Mouse (Mus musculus) forebrain, embryonic 12.5 days (tissue): ENCODE measurements around the gene Ddi1. TPM values are rescaled to one million over a fixed set of nuclear protein-coding genes. Genes with fewer than 3 reads are reported as not detected.

Experiments
- ATAC-seq: fragments of 200-750 bp; cut with Nextera tagmentation; 2 replicates; pipeline ENCODE4 v1.8.0; 2017; ENCODE audit warnings: moderate TSS enrichment; ENCODE audit not compliant: low FRiP score
- H3K27ac ChIP-seq: fragments of 300-500 bp; sonication (generic); 2 replicates; pipeline ENCODE4 v1.5.1; 2016; ENCODE audit warnings: mild to moderate bottlenecking
- H3K27me3 ChIP-seq: fragments of 300-500 bp; sonication (generic); 2 replicates; pipeline ENCODE4 v1.6.1; 2016; ENCODE audit warnings: mild to moderate bottlenecking
- H3K36me3 ChIP-seq: fragments of 300-500 bp; sonication (generic); replicated peaks from 2 replicates; pipeline ENCODE4 v1.6.1; 2016; ENCODE audit warnings: mild to moderate bottlenecking
- H3K4me1 ChIP-seq: fragments of 300-500 bp; sonication (generic); 2 replicates; pipeline ENCODE4 v1.6.1; 2016
- H3K4me2 ChIP-seq: fragments of 300-500 bp; sonication (generic); 2 replicates; pipeline ENCODE4 v1.6.1; 2016; ENCODE audit warnings: mild to moderate bottlenecking, moderate library complexity
- H3K4me3 ChIP-seq: fragments of 300-500 bp; sonication (generic); replicated peaks from 2 replicates; pipeline ENCODE4 v1.5.1; 2016; ENCODE audit warnings: mild to moderate bottlenecking
- H3K9ac ChIP-seq: fragments of 300-500 bp; sonication (generic); 2 replicates; pipeline ENCODE4 v1.6.1; 2016; ENCODE audit warnings: mild to moderate bottlenecking
- H3K9me3 ChIP-seq: fragments of 300-500 bp; sonication (generic); 2 replicates; pipeline ENCODE4 v1.6.1; 2016
- WGBS: fragments of 180-500 bp; shearing (Covaris S2); methylation state at CpG from one replicate; pipeline ENCODE4 v1.1.7; 2016; 5-methylcytosine and 5-hydroxymethylcytosine counted together
- polyA plus RNA-seq: library from polyadenylated mRNA; unstranded; fragments of >200 nt; fragmentation: Nextera tagmentation; extraction: Ambion mirVana; gene quantifications from 2 replicates; pipeline ENCODE4 v1.2.1, GENCODE M21; 2016

The Ddi1 gene
- polyA plus RNA-seq = not detected in 2 replicates

GRCm38 (mm10) chr9:6269796-6270280, at the start of gene Ddi1:
Ddi1 (minus strand) TSS chr9:6269846.
- Histone ChIP-seq H3K9me3 (no peaks in the 10 kb centered on the region), H3K36me3 (no peaks in the 10 kb centered on the region), H3K27ac (no peak within 1 kb of the TSS), H3K4me1 (no peaks in the 10 kb centered on the region), H3K9ac (no peak within 1 kb of the TSS), H3K4me2 (no peak within 1 kb of the TSS), H3K27me3 (no peaks in the 10 kb centered on the region), H3K4me3 (no peak within 1 kb of the TSS)
- ATAC-seq = no peak
- 50% methylated on average over 1 of the region's 1 CpGs for WGBS

- WGBS = 83% methylated on average over 1 of the region's 1 CpGs
- ATAC-seq = no peak
These were observed 47.5 kb upstream of the Ddi1 start for GRCm38 (mm10) chr9:6317114-6317513.

GRCm38 (mm10) chr9:6305847-6306246, 36.2 kb upstream of the Ddi1 start:
- 93% methylated on average over 3 of the region's 3 CpGs for WGBS
- ATAC-seq = no peak

More at GRCm38 (mm10) chr9:6317114-6317513, 47.5 kb upstream of the Ddi1 start:
- Histone ChIP-seq H3K4me1 (no peaks in the 10 kb centered on the region), H3K9ac (no peak overlapping the region), H3K4me3 (no peak overlapping the region), H3K27ac (no peak overlapping the region), H3K9me3 (no peaks in the 10 kb centered on the region), H3K4me2 (no peak overlapping the region), H3K27me3 (no peaks in the 10 kb centered on the region), H3K36me3 (no peaks in the 10 kb centered on the region)

GRCm38 (mm10) chr9:6304590-6304989, 34.9 kb upstream of the Ddi1 start:
- no peak for ATAC-seq
- Histone ChIP-seq H3K4me2 (no peak overlapping the region), H3K36me3 (no peaks in the 10 kb centered on the region), H3K9ac (no peak overlapping the region), H3K9me3 (no peaks in the 10 kb centered on the region), H3K4me1 (no peaks in the 10 kb centered on the region), H3K27ac (no peak overlapping the region), H3K27me3 (no peaks in the 10 kb centered on the region), H3K4me3 (no peak overlapping the region)
- 90% methylated on average over 3 of the region's 3 CpGs for WGBS

More at GRCm38 (mm10) chr9:6305847-6306246, 36.2 kb upstream of the Ddi1 start:
- no peak overlapping the region for H3K9ac ChIP-seq
- no peaks in the 10 kb centered on the region for H3K9me3 ChIP-seq
- no peaks in the 10 kb centered on the region for H3K27me3 ChIP-seq
- H3K4me3 ChIP-seq = no peak overlapping the region
- no peaks in the 10 kb centered on the region for H3K4me1 ChIP-seq
- H3K36me3 ChIP-seq = no peaks in the 10 kb centered on the region
- no peak overlapping the region for H3K4me2 ChIP-seq
- no peak overlapping the region for H3K27ac ChIP-seq

- Histone ChIP-seq H3K36me3 (no peaks in the 10 kb centered on the region), H3K4me3 (no peak overlapping the region), H3K9me3 (no peaks in the 10 kb centered on the region), H3K4me2 (no peak overlapping the region), H3K27ac (no peak overlapping the region), H3K27me3 (no peaks in the 10 kb centered on the region), H3K9ac (no peak overlapping the region), H3K4me1 (peaks cover 3% of the 10 kb centered on the region; the same call in 1 of the 2 replicates)
- ATAC-seq = no peak
- 77% methylated on average over 3 of the region's 3 CpGs for WGBS
These were observed 32.4 kb upstream of the Ddi1 start for GRCm38 (mm10) chr9:6302050-6302449.

- Histone ChIP-seq H3K4me1 (peaks cover 3% of the 10 kb centered on the region; the same call in 1 of the 2 replicates), H3K9me3 (no peaks in the 10 kb centered on the region), H3K4me2 (no peak overlapping the region), H3K9ac (no peak overlapping the region), H3K27me3 (no peaks in the 10 kb centered on the region), H3K4me3 (no peak overlapping the region), H3K27ac (no peak overlapping the region), H3K36me3 (no peaks in the 10 kb centered on the region)
- no peak; the same call in 1 of the 2 replicates for ATAC-seq
- 58% methylated on average over 2 of the region's 2 CpGs for WGBS
These were observed 28.9 kb upstream of the Ddi1 start for GRCm38 (mm10) chr9:6298547-6298946.

GRCm38 (mm10) chr9:6289211-6289696, 19.6 kb upstream of the Ddi1 start:
- 3% methylated on average over 2 of the region's 2 CpGs for WGBS
- 0 out of 2 replicates have a peak, but pooled peaks have one; percentile 27 for ATAC-seq
- peaks cover 13% of the 10 kb centered on the region for H3K4me1 ChIP-seq

GRCm38 (mm10) chr9:6286770-6287169, 17.1 kb upstream of the Ddi1 start:
- no peak overlapping the region for H3K9ac ChIP-seq
- peaks cover 13% of the 10 kb centered on the region for H3K4me1 ChIP-seq
- H3K27ac ChIP-seq = no peak overlapping the region
- H3K4me3 ChIP-seq = no peak overlapping the region
- no peaks in the 10 kb centered on the region for H3K9me3 ChIP-seq
- H3K36me3 ChIP-seq = no peaks in the 10 kb centered on the region
- 17% methylated on average over 1 of the region's 1 CpGs for WGBS
- H3K27me3 ChIP-seq = no peaks in the 10 kb centered on the region
- no peak overlapping the region for H3K4me2 ChIP-seq
- ATAC-seq = peak; percentile 82

More at GRCm38 (mm10) chr9:6289211-6289696, 19.6 kb upstream of the Ddi1 start:
- Histone ChIP-seq H3K9ac (no peak overlapping the region), H3K4me3 (no peak overlapping the region), H3K27ac (no peak overlapping the region), H3K4me2 (no peak overlapping the region), H3K36me3 (no peaks in the 10 kb centered on the region), H3K9me3 (no peaks in the 10 kb centered on the region), H3K27me3 (no peaks in the 10 kb centered on the region)

- Histone ChIP-seq H3K27me3 (no peaks in the 10 kb centered on the region), H3K27ac (no peak overlapping the region), H3K36me3 (no peaks in the 10 kb centered on the region), H3K9me3 (no peaks in the 10 kb centered on the region), H3K4me3 (no peak overlapping the region), H3K4me1 (no peaks in the 10 kb centered on the region), H3K4me2 (no peak overlapping the region), H3K9ac (no peak overlapping the region)
- no peak for ATAC-seq
These were observed 7.9 kb upstream of the Ddi1 start for GRCm38 (mm10) chr9:6277526-6277925.

- no peak overlapping the region for H3K4me3 ChIP-seq
- H3K9me3 ChIP-seq = no peaks in the 10 kb centered on the region
- no peaks in the 10 kb centered on the region for H3K36me3 ChIP-seq
- H3K9ac ChIP-seq = no peak overlapping the region
- H3K4me2 ChIP-seq = no peak overlapping the region
- WGBS = 87% methylated on average over 1 of the region's 1 CpGs
- H3K4me1 ChIP-seq = no peaks in the 10 kb centered on the region
- no peaks in the 10 kb centered on the region for H3K27me3 ChIP-seq
- no peak for ATAC-seq
- H3K27ac ChIP-seq = no peak overlapping the region
These were observed 6.7 kb upstream of the Ddi1 start for GRCm38 (mm10) chr9:6276395-6276794.

- no peaks in the 10 kb centered on the region for H3K27me3 ChIP-seq
- ATAC-seq = no peak
- no peak overlapping the region for H3K9ac ChIP-seq
- H3K4me2 ChIP-seq = no peak overlapping the region
- no peak overlapping the region for H3K4me3 ChIP-seq
- H3K27ac ChIP-seq = no peak overlapping the region
- no peaks in the 10 kb centered on the region for H3K4me1 ChIP-seq
- WGBS = 84% methylated on average over 2 of the region's 2 CpGs
- H3K36me3 ChIP-seq = no peaks in the 10 kb centered on the region
- H3K9me3 ChIP-seq = no peaks in the 10 kb centered on the region
These were observed 4.8 kb downstream of the Ddi1 start for GRCm38 (mm10) chr9:6264820-6265219.

- ATAC-seq = no peak
- no peak overlapping the region for H3K4me2 ChIP-seq
These were observed 12.6 kb downstream of the Ddi1 start for GRCm38 (mm10) chr9:6257072-6257471.

GRCm38 (mm10) chr9:6251990-6252389, 17.7 kb downstream of the Ddi1 start:
- no peak overlapping the region for H3K4me3 ChIP-seq
- no peaks in the 10 kb centered on the region for H3K9me3 ChIP-seq
- H3K4me1 ChIP-seq = no peaks in the 10 kb centered on the region
- H3K27me3 ChIP-seq = no peaks in the 10 kb centered on the region
- H3K9ac ChIP-seq = no peak overlapping the region
- H3K36me3 ChIP-seq = no peaks in the 10 kb centered on the region
- no peak for ATAC-seq
- 74% methylated on average over 2 of the region's 2 CpGs for WGBS
- H3K27ac ChIP-seq = no peak overlapping the region
- H3K4me2 ChIP-seq = no peak overlapping the region

More at GRCm38 (mm10) chr9:6257072-6257471, 12.6 kb downstream of the Ddi1 start:
- Histone ChIP-seq H3K36me3 (no peaks in the 10 kb centered on the region), H3K9me3 (no peaks in the 10 kb centered on the region), H3K9ac (no peak overlapping the region), H3K27ac (no peak overlapping the region), H3K4me1 (no peaks in the 10 kb centered on the region), H3K27me3 (no peaks in the 10 kb centered on the region), H3K4me3 (no peak overlapping the region)
